Mouse (Mus musculus): ENCODE measurements around the gene Ndufa4l2. TPM values are rescaled to one million over a fixed set of nuclear protein-coding genes. Genes with fewer than 3 reads are reported as not detected.
A peak's percentile ranks its signal among the peaks of the same experiment; 100 is the strongest.

Gene Ndufa4l2
- polyA plus RNA-seq, 1 experiment: 10.4 TPM

GRCm38 (mm10) chr10:127499516-127499915 lies 15.3 kb upstream of the Ndufa4l2 start:
- WGBS: 29% methylated on average over 5 of the region's 5 CpGs
- TF ChIP-seq CTCF (IDR thresholded peaks at IDR 0.05; ENCODE audit: borderline replicate concordance, insufficient read depth, low read depth, low read length): no peak
- no peak for TF ChIP-seq POLR2A (IDR thresholded peaks at IDR 0.05; ENCODE audit: borderline replicate concordance, insufficient read depth, low read length)
- no peak overlapping the region for H3K4me3 ChIP-seq (replicated peaks; ENCODE audit: insufficient read depth, low read depth, low read length)
- H3K27me3 ChIP-seq (ENCODE audit: control insufficient read depth, insufficient read depth, low read length): no peaks in the 10 kb centered on the region
- peak in 1 of 2 experiments; percentile 42 for DNase-seq
- peak overlapping the region; percentile 36 for H3K27ac ChIP-seq (ENCODE audit: insufficient read depth, low read length)
- H3K4me1 ChIP-seq (ENCODE audit: control insufficient read depth, insufficient read depth, low read length): peaks cover 7% of the 10 kb centered on the region

GRCm38 (mm10) chr10:127500042-127500441 lies 14.7 kb upstream of the Ndufa4l2 start:
- H3K27me3 ChIP-seq (ENCODE audit: control insufficient read depth, insufficient read depth, low read length): no peaks in the 10 kb centered on the region
- H3K27ac ChIP-seq (ENCODE audit: insufficient read depth, low read length): peak overlapping the region; percentile 36
- H3K4me1 ChIP-seq (ENCODE audit: control insufficient read depth, insufficient read depth, low read length): peaks cover 7% of the 10 kb centered on the region
- WGBS: 82% methylated on average over 4 of the region's 4 CpGs
- H3K4me3 ChIP-seq (replicated peaks; ENCODE audit: insufficient read depth, low read depth, low read length): no peak overlapping the region
- no peak for DNase-seq
- TF ChIP-seq CTCF (IDR thresholded peaks at IDR 0.05; ENCODE audit: borderline replicate concordance, insufficient read depth, low read depth, low read length) (no peak), POLR2A (IDR thresholded peaks at IDR 0.05; ENCODE audit: borderline replicate concordance, insufficient read depth, low read length) (no peak)

- Histone ChIP-seq H3K27me3 (ENCODE audit: control insufficient read depth, insufficient read depth, low read length) (no peaks in the 10 kb centered on the region), H3K4me3 (replicated peaks; ENCODE audit: insufficient read depth, low read depth, low read length) (no peak within 1 kb of the TSS), H3K27ac (ENCODE audit: insufficient read depth, low read length) (no peak within 1 kb of the TSS), H3K4me1 (ENCODE audit: control insufficient read depth, insufficient read depth, low read length) (peaks cover 7% of the 10 kb centered on the region)
- no peak for DNase-seq
- TF ChIP-seq POLR2A (IDR thresholded peaks at IDR 0.05; ENCODE audit: borderline replicate concordance, insufficient read depth, low read length) (no peak), CTCF (IDR thresholded peaks at IDR 0.05; ENCODE audit: borderline replicate concordance, insufficient read depth, low read depth, low read length) (no peak)
- WGBS: 77% methylated on average over 13 of the region's 13 CpGs
Measured at GRCm38 (mm10) chr10:127500894-127501893, 13.6 kb upstream of the Ndufa4l2 start, which contains the start of gene Stac3. TSS of gene Stac3 (plus strand) at chr10:127501686.

- 9% methylated on average over 15 of the region's 15 CpGs for WGBS
- Histone ChIP-seq H3K27ac (ENCODE audit: insufficient read depth, low read length) (no peak overlapping the region), H3K27me3 (ENCODE audit: control insufficient read depth, insufficient read depth, low read length) (no peaks in the 10 kb centered on the region), H3K4me1 (ENCODE audit: control insufficient read depth, insufficient read depth, low read length) (peaks cover 35% of the 10 kb centered on the region), H3K4me3 (replicated peaks; ENCODE audit: insufficient read depth, low read depth, low read length) (no peak overlapping the region)
- peak; percentile 78 to 84 for DNase-seq
- TF ChIP-seq CTCF (IDR thresholded peaks at IDR 0.05; ENCODE audit: borderline replicate concordance, insufficient read depth, low read depth, low read length): peak; percentile 75
- TF ChIP-seq POLR2A (IDR thresholded peaks at IDR 0.05; ENCODE audit: borderline replicate concordance, insufficient read depth, low read length): no peak
Measured at GRCm38 (mm10) chr10:127508239-127508638, 6.5 kb upstream of the Ndufa4l2 start.

- Histone ChIP-seq H3K4me1 (ENCODE audit: control insufficient read depth, insufficient read depth, low read length) (peaks cover 38% of the 10 kb centered on the region), H3K27me3 (ENCODE audit: control insufficient read depth, insufficient read depth, low read length) (no peaks in the 10 kb centered on the region), H3K4me3 (replicated peaks; ENCODE audit: insufficient read depth, low read depth, low read length) (peak overlapping the region; percentile 72), H3K27ac (ENCODE audit: insufficient read depth, low read length) (peak overlapping the region; percentile 98)
- DNase-seq: peak; percentile 96 to 97
- TF ChIP-seq CTCF (IDR thresholded peaks at IDR 0.05; ENCODE audit: borderline replicate concordance, insufficient read depth, low read depth, low read length) (peak; percentile 76), POLR2A (IDR thresholded peaks at IDR 0.05; ENCODE audit: borderline replicate concordance, insufficient read depth, low read length) (no peak)
- WGBS: under 1% methylated on average over 35 of the region's 35 CpGs
Measured at GRCm38 (mm10) chr10:127509051-127509836, 5.5 kb upstream of the Ndufa4l2 start.

- no peaks in the 10 kb centered on the region for H3K27me3 ChIP-seq (ENCODE audit: control insufficient read depth, insufficient read depth, low read length)
- peak; percentile 40; the same call in 1 of the 2 replicates for TF ChIP-seq POLR2A (IDR thresholded peaks at IDR 0.05; ENCODE audit: borderline replicate concordance, insufficient read depth, low read length)
- TF ChIP-seq CTCF (IDR thresholded peaks at IDR 0.05; ENCODE audit: borderline replicate concordance, insufficient read depth, low read depth, low read length): no peak
- H3K4me1 ChIP-seq (ENCODE audit: control insufficient read depth, insufficient read depth, low read length): peaks cover 38% of the 10 kb centered on the region
- WGBS: 8% methylated on average over 17 of the region's 17 CpGs
- peak; percentile 60 to 62 for DNase-seq
- peak overlapping the region; percentile 44 for H3K4me3 ChIP-seq (replicated peaks; ENCODE audit: insufficient read depth, low read depth, low read length)
- peak overlapping the region; percentile 98 for H3K27ac ChIP-seq (ENCODE audit: insufficient read depth, low read length)
Measured at GRCm38 (mm10) chr10:127509837-127510701, 4.7 kb upstream of the Ndufa4l2 start.
